Mouse (Mus musculus): Measurements from ENCODE around the gene Psen2.

DNA sequence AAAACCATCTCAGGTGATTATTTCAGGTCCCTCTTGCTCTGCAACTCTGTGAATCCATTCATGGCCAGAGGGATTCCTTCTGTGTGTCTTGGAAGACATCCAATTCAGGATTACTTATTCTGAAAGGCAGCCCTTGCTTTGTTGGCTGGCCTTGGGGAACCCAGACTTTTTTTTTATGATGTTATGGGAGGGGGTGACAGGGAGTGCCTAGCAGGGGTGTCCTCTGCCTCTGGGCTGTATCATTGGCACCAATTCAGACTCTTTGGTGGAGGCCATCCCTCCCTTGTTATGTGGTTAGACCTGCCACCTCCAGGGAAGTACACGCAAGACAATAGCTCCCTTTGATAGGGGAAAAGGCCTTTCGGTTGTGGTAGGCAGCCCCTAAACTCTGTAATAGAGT lies 44.4 kb upstream of the Psen2 start:
- no peak for TF ChIP-seq CTCF (IDR thresholded peaks at IDR 0.05; ENCODE audit: extremely low read depth, insufficient read depth, insufficient read length, insufficient replicate concordance)
- no peak for TF ChIP-seq POLR2A (IDR thresholded peaks at IDR 0.05; ENCODE audit: low read depth, low read length)

Data from spleen, adult 2 months (tissue).